Mouse (Mus musculus) lung, embryonic 15.5 days (tissue): ENCODE measurements around the gene Ttc29. TPM values are rescaled to one million over a fixed set of nuclear protein-coding genes. Genes with fewer than 3 reads are reported as not detected.
A peak's percentile ranks its signal among the peaks of the same experiment; 100 is the strongest.

Experiments
- ATAC-seq: fragments of 200-750 bp; cut with Nextera tagmentation; 2 replicates; pipeline ENCODE4 v1.8.0; 2017; ENCODE audit warnings: moderate number of reproducible peaks, borderline replicate concordance; ENCODE audit not compliant: low FRiP score, low TSS enrichment; ENCODE audit errors: extremely low read depth
- H3K27ac ChIP-seq: fragments of 300-500 bp; sonication (generic); 2 replicates; pipeline ENCODE4 v1.5.1; 2015; ENCODE audit warnings: moderate library complexity, mild to moderate bottlenecking, inconsistent platforms
- H3K27me3 ChIP-seq: fragments of 300-500 bp; sonication (generic); 2 replicates; pipeline ENCODE4 v1.6.1; 2015; ENCODE audit warnings: inconsistent platforms
- H3K36me3 ChIP-seq: fragments of 300-500 bp; sonication (generic); 2 replicates; pipeline ENCODE4 v1.6.1; 2015; ENCODE audit warnings: inconsistent platforms
- H3K4me1 ChIP-seq: fragments of 300-500 bp; sonication (generic); 2 replicates; pipeline ENCODE4 v1.6.1; 2015; ENCODE audit warnings: inconsistent platforms
- H3K4me2 ChIP-seq: fragments of 300-500 bp; sonication (generic); 2 replicates; pipeline ENCODE4 v1.6.1; 2015; ENCODE audit warnings: inconsistent platforms, mild to moderate bottlenecking, moderate library complexity
- H3K4me3 ChIP-seq: fragments of 300-500 bp; sonication (generic); 2 replicates; pipeline ENCODE4 v1.5.1; 2015; ENCODE audit warnings: mild to moderate bottlenecking, inconsistent platforms
- H3K9ac ChIP-seq: fragments of 300-500 bp; sonication (generic); 2 replicates; pipeline ENCODE4 v1.6.1; 2015; ENCODE audit warnings: inconsistent platforms
- H3K9me3 ChIP-seq: fragments of 300-500 bp; sonication (generic); 2 replicates; pipeline ENCODE4 v1.6.1; 2016; ENCODE audit warnings: inconsistent platforms
- WGBS: fragments of 180-500 bp; shearing (Covaris S2); methylation state at CpG from one replicate; pipeline ENCODE4 v1.1.7; 2015; 5-methylcytosine and 5-hydroxymethylcytosine counted together
- polyA plus RNA-seq: library from polyadenylated mRNA; unstranded; fragments of >200 nt; fragmentation: Nextera tagmentation; extraction: Ambion mirVana; gene quantifications from 2 replicates; pipeline ENCODE4 v1.2.1, GENCODE M21; 2015

Ttc29 gene
- polyA plus RNA-seq, 1 experiment from 2014 or later, result 2.0 TPM

DNA sequence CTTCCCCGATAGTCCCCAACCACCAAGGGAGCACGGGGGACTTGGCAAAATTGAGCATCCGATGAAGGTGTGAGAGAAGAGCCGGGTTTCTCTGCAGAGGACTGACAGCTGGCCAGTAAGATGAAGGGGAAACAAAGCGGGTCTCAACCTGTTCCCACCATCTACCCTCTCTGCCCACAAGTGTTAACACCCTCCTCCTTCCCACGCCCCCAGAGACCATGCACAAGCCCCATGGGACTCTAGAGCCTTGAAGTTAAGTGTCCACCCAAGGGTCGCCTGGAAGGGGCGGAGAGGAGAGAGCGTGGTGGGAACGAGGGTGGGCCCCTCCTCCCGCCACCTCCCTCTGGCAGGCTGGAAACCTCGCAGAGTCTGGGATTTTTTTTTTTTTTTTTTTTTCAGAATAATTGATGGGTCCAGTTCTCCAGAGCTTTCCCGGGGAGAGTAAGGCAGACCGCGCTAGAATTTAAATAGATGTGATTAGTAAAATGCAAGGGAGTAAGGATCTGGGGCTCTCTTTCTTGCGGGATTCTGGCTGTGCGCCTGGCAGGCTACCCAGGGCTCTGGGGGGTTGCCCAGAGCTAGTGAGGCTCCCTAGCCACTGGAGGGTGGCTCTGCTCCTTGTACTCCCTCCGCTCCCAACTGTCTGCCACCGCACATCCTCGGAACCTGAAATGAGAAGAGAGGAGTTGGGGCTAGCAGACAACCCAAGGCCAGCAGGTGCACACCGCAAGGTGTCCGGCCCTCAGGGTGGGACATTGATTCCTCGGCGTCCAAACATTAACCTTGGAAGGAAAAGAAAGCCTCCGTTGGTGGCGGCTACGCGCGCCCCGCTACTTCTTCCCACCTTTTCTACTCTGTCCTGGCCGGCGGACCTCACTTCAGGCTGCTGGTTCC is 214.0 kb downstream of the Ttc29 start:
- H3K4me2 ChIP-seq, result no peak overlapping the region
- H3K27me3 ChIP-seq, result peaks cover 90% of the 10 kb centered on the region
- H3K4me1 ChIP-seq, result no peaks in the 10 kb centered on the region
- H3K9me3 ChIP-seq, result no peaks in the 10 kb centered on the region
- H3K9ac ChIP-seq, result no peak overlapping the region
- no peak overlapping the region for H3K4me3 ChIP-seq
- no peak for ATAC-seq
- WGBS, result 2% methylated on average over 32 of the region's 32 CpGs
- no peak overlapping the region for H3K27ac ChIP-seq
- no peaks in the 10 kb centered on the region for H3K36me3 ChIP-seq

DNA sequence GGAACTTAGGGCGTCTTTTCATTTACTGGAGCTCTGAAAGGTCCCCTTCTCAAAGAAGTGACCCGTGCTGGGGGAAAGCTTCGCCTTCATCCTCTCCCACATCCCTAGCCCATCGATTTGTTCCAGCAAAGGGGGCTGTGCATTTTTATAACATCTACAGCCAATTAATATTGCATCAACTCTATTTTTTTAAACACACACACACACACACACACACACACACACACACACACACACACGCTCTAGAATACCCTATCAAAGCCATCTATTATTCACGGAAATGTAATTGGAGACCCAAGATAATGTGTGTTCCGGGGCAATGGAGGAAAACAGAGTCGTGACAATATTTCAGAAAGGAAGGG is 214.7 kb downstream of the Ttc29 start:
- H3K4me3 ChIP-seq, result no peak overlapping the region
- WGBS, result 2% methylated on average over 8 of the region's 8 CpGs
- no peaks in the 10 kb centered on the region for H3K36me3 ChIP-seq

GRCm38 (mm10) chr8:78428148-78428547 is 215.1 kb downstream of the Ttc29 start:
- Histone ChIP-seq H3K9ac (no peak overlapping the region), H3K9me3 (no peaks in the 10 kb centered on the region), H3K4me2 (no peak overlapping the region), H3K4me1 (no peaks in the 10 kb centered on the region), H3K36me3 (no peaks in the 10 kb centered on the region), H3K27me3 (peaks cover 88% of the 10 kb centered on the region), H3K27ac (no peak overlapping the region), H3K4me3 (no peak overlapping the region)
- ATAC-seq, result no peak
- WGBS, result 9% methylated on average over 11 of the region's 11 CpGs

More for the DNA sequence above, 214.7 kb downstream of the Ttc29 start:
- Histone ChIP-seq H3K27ac (no peak overlapping the region), H3K9me3 (no peaks in the 10 kb centered on the region), H3K4me1 (no peaks in the 10 kb centered on the region), H3K27me3 (peaks cover 90% of the 10 kb centered on the region), H3K4me2 (no peak overlapping the region), H3K9ac (no peak overlapping the region)
- ATAC-seq, result no peak

GRCm38 (mm10) chr8:78431356-78431755 is 218.3 kb downstream of the Ttc29 start:
- Histone ChIP-seq H3K27ac (no peak overlapping the region), H3K4me1 (peaks cover 13% of the 10 kb centered on the region; the same call in 1 of the 2 replicates), H3K9me3 (no peaks in the 10 kb centered on the region), H3K36me3 (no peaks in the 10 kb centered on the region), H3K4me2 (no peak overlapping the region), H3K4me3 (no peak overlapping the region), H3K9ac (no peak overlapping the region), H3K27me3 (peaks cover 92% of the 10 kb centered on the region)
- no peak for ATAC-seq
- WGBS, result 2% methylated on average over 4 of the region's 4 CpGs

GRCm38 (mm10) chr8:78432451-78432850 is 219.4 kb downstream of the Ttc29 start:
- Histone ChIP-seq H3K36me3 (no peaks in the 10 kb centered on the region), H3K27me3 (peaks cover 92% of the 10 kb centered on the region), H3K27ac (no peak overlapping the region), H3K4me2 (no peak overlapping the region), H3K4me3 (no peak overlapping the region), H3K9me3 (no peaks in the 10 kb centered on the region), H3K4me1 (peaks cover 17% of the 10 kb centered on the region; the same call in 1 of the 2 replicates), H3K9ac (no peak overlapping the region)
- 20% methylated on average over 1 of the region's 1 CpGs for WGBS
- ATAC-seq, result no peak

- Histone ChIP-seq H3K4me3 (no peak overlapping the region), H3K36me3 (no peaks in the 10 kb centered on the region), H3K4me1 (peaks cover 21% of the 10 kb centered on the region; the same call in 1 of the 2 replicates), H3K27ac (no peak overlapping the region), H3K4me2 (no peak overlapping the region), H3K9ac (no peak overlapping the region), H3K9me3 (no peaks in the 10 kb centered on the region), H3K27me3 (peaks cover 92% of the 10 kb centered on the region)
- 14% methylated on average over 5 of the region's 5 CpGs for WGBS
- ATAC-seq, result no peak
These were observed 220.2 kb downstream of the Ttc29 start for GRCm38 (mm10) chr8:78433318-78433717.

DNA sequence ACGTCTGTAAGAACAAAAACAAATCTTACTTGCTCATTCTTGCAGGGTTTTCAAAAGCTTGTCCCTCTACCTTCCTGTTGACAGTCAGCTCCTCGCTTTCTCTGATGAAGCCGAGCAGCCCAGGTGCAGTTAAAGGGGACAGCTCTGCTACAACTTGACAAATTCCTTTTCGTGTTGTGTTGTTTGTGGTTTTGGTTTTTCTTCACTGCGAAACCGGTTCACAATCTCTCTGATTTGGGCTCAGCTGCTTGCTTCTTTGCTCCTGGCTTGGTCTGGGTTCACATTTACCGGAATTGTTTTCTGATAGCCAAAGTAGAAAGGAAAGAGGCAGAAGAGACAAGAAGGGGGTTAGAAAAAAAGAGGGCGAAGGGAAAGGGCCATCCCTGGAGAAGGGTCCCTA is 221.2 kb downstream of the Ttc29 start:
- Histone ChIP-seq H3K9me3 (no peaks in the 10 kb centered on the region), H3K4me3 (no peak overlapping the region), H3K4me1 (peaks cover 21% of the 10 kb centered on the region; the same call in 1 of the 2 replicates), H3K27me3 (peaks cover 94% of the 10 kb centered on the region), H3K9ac (no peak overlapping the region), H3K27ac (no peak overlapping the region), H3K4me2 (no peak overlapping the region), H3K36me3 (no peaks in the 10 kb centered on the region)
- WGBS, result 5% methylated on average over 8 of the region's 8 CpGs
- ATAC-seq, result no peak

DNA sequence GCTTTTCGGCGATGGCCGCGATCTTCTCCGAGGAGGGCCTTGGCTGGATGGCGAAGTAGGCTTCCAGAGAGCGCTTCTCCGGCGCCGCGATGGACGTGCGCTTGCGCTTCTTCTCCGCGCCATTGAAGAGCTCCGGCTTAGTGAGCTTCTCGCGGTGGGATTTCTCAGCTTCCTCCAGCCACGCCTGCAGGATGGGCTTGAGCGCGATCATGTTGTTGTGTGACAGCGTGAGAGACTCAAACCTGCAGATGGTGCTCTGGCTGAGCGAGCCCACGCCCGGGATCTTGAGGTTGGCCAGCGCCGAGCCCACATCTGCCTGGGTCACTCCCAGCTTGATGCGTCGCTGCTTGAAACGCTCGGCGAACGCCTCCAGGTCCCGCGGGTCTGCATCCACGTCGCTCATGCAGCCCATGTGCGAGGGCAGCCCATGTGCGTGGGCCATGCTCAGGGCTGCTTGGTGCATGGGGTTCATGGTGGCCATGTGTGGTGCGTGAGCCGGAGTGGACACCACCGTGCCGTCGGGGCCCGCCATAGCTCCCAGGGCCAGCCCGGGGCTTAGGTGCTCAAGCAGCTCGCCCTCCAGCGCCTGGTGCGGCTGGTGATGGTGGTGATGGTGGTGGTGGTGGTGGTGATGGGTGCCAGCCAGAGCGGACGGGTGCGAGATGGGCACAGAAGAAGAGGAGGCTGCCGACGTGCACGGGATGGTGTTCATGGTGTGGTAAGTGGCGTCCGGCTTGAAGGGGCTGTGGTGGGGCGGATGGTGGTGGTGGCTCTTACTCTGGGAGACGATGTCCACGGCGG is 221.9 kb downstream of the Ttc29 start:
- H3K4me2 ChIP-seq, result no peak overlapping the region
- H3K4me1 ChIP-seq, result peaks cover 21% of the 10 kb centered on the region; the same call in 1 of the 2 replicates
- no peak overlapping the region for H3K4me3 ChIP-seq
- 2% methylated on average over 62 of the region's 62 CpGs for WGBS
- no peak overlapping the region for H3K9ac ChIP-seq
- ATAC-seq, result no peak
- H3K36me3 ChIP-seq, result no peaks in the 10 kb centered on the region
- H3K27ac ChIP-seq, result no peak overlapping the region
- H3K27me3 ChIP-seq, result peaks cover 90% of the 10 kb centered on the region
- no peaks in the 10 kb centered on the region for H3K9me3 ChIP-seq

- no peak overlapping the region for H3K9ac ChIP-seq
- H3K4me2 ChIP-seq, result peak overlapping the region; percentile 72; the same call in 1 of the 2 replicates
- H3K36me3 ChIP-seq, result no peaks in the 10 kb centered on the region
- H3K4me1 ChIP-seq, result peaks cover 21% of the 10 kb centered on the region; the same call in 1 of the 2 replicates
- ATAC-seq, result no peak
- H3K27me3 ChIP-seq, result peaks cover 90% of the 10 kb centered on the region
- H3K9me3 ChIP-seq, result no peaks in the 10 kb centered on the region
- WGBS, result 2% methylated on average over 18 of the region's 18 CpGs
- H3K4me3 ChIP-seq, result peak overlapping the region; percentile 37
- H3K27ac ChIP-seq, result no peak overlapping the region
These were observed 222.5 kb downstream of the Ttc29 start for GRCm38 (mm10) chr8:78435624-78435960.

- H3K4me1 ChIP-seq, result peaks cover 21% of the 10 kb centered on the region; the same call in 1 of the 2 replicates
- H3K4me2 ChIP-seq, result peak within 1 kb of the TSS; percentile 72
- peak; percentile 52; the same call in 1 of the 2 replicates for ATAC-seq
- WGBS, result 1% methylated on average over 45 of the region's 54 CpGs
- H3K4me3 ChIP-seq, result peak within 1 kb of the TSS; percentile 37
- H3K9me3 ChIP-seq, result no peaks in the 10 kb centered on the region
- H3K36me3 ChIP-seq, result no peaks in the 10 kb centered on the region
- H3K9ac ChIP-seq, result no peak within 1 kb of the TSS
- no peak within 1 kb of the TSS for H3K27ac ChIP-seq
- peaks cover 91% of the 10 kb centered on the region for H3K27me3 ChIP-seq
These were observed 223.1 kb downstream of the Ttc29 start, which contains the start of gene Pou4f2 for GRCm38 (mm10) chr8:78436071-78436651. Gene Pou4f2 (minus strand): TSS chr8:78436645.

- no peaks in the 10 kb centered on the region for H3K9me3 ChIP-seq
- 1% methylated on average over 13 of the region's 25 CpGs for WGBS
- peak overlapping the region; percentile 72 for H3K4me2 ChIP-seq
- no peak for ATAC-seq
- H3K27ac ChIP-seq, result no peak overlapping the region
- H3K4me1 ChIP-seq, result peaks cover 21% of the 10 kb centered on the region; the same call in 1 of the 2 replicates
- H3K27me3 ChIP-seq, result peaks cover 88% of the 10 kb centered on the region
- peak overlapping the region; percentile 37 for H3K4me3 ChIP-seq
- no peak overlapping the region for H3K9ac ChIP-seq
- no peaks in the 10 kb centered on the region for H3K36me3 ChIP-seq
These were observed 223.6 kb downstream of the Ttc29 start for GRCm38 (mm10) chr8:78436661-78437060.
